Mouse (Mus musculus): ENCODE results near the gene Zfp219. TPM values are rescaled to one million over a fixed set of nuclear protein-coding genes. Genes with fewer than 3 reads are reported as not detected.
A peak's percentile ranks its signal among the peaks of the same experiment; 100 is the strongest.
"Not testable (repeated sequence)": the region's sequence is repeated elsewhere in the genome, so short reads cannot be mapped to it uniquely, and the experiment has no call there.

Gene Zfp219
- total and polyA plus RNA-seq, 2 experiments from 2014 or later = 13.9 to 51.6 TPM

GRCm38 (mm10) chr14:52045966-52046565 is 25.5 kb upstream of the Zfp219 start:
- ATAC-seq (ENCODE audit: insufficient read depth, low read depth) (no peak), DNase-seq (ENCODE audit: low spot score) (no peak)
- no peak overlapping the region for H3K4me2 ChIP-seq (ENCODE audit: low read depth, low read length)
- H3K27me3 ChIP-seq (ENCODE audit: control insufficient read depth, insufficient read depth, low read length) = no peaks in the 10 kb centered on the region
- TF ChIP-seq CTCF (IDR thresholded peaks at IDR 0.05; ENCODE audit: low read depth) = no peak
- TF ChIP-seq EP300 (IDR thresholded peaks at IDR 0.05; ENCODE audit: low read depth) = no peak
- H3K4me3 ChIP-seq (ENCODE audit: low read depth, low read length) = no peak overlapping the region
- H3K9me3 ChIP-seq (replicated peaks; ENCODE audit: control insufficient read depth, low read length) = no peaks in the 10 kb centered on the region
- WGBS = 71% methylated on average over 9 of the region's 9 CpGs
- no peaks in the 10 kb centered on the region for H3K36me3 ChIP-seq (replicated peaks; ENCODE audit: control insufficient read depth, insufficient read depth, low read length)
- H3K4me1 ChIP-seq (ENCODE audit: control insufficient read depth, insufficient read depth) = no peaks in the 10 kb centered on the region
- H3K27ac ChIP-seq (ENCODE audit: low read depth) = no peak overlapping the region
- no peak overlapping the region for H3K9ac ChIP-seq (replicated peaks; ENCODE audit: low read depth, low read length)

DNA sequence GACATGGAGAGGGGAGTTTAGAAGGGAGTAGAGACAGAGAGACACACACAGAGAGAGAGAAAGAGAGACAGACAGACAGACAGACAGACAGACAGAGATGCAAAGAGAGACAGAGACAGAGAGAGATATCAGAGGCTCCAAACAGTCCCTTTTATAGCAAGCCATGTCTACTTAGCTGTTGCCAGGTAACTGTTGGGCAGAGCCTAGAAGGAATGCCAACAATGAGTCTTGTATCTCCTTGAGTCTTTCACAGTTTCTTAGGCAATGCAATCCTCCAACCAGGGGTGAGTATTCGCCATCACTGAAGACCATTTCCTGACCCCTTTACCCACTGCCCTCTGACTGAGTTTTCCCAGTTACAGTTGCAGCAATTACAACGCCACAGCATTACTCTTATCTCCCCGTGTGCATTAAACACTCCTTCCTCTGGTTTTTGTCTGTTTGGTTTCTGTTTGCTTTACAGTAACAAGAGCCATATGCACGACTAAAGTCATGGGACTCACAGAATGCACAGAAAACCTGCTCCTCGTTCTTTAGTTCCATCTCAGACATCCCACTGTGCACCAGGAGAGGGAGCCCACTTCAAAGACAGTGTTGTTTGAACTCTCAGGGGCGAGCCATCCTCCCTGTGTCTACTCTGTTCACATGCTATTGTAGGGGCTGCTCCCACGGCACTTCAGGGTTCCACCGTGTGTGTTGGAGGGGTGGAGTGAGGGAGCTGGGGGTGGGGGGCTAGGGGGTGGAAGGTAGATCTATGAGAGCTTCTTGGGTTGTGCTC is 24.6 kb upstream of the Zfp219 start:
- no peaks in the 10 kb centered on the region for H3K9me3 ChIP-seq (replicated peaks; ENCODE audit: control insufficient read depth, low read length)
- 7% methylated on average over 8 of the region's 8 CpGs for WGBS
- H3K27ac ChIP-seq (ENCODE audit: low read depth) = no peak overlapping the region
- ATAC-seq (ENCODE audit: insufficient read depth, low read depth) (peak; percentile 53; the same call in 1 of the 2 replicates), DNase-seq (ENCODE audit: low spot score) (peak; percentile 27)
- H3K9ac ChIP-seq (replicated peaks; ENCODE audit: low read depth, low read length) = no peak overlapping the region
- no peaks in the 10 kb centered on the region for H3K4me1 ChIP-seq (ENCODE audit: control insufficient read depth, insufficient read depth)
- TF ChIP-seq CTCF (IDR thresholded peaks at IDR 0.05; ENCODE audit: low read depth) = peak; percentile 64
- TF ChIP-seq EP300 (IDR thresholded peaks at IDR 0.05; ENCODE audit: low read depth) = no peak
- no peak overlapping the region for H3K4me3 ChIP-seq (ENCODE audit: low read depth, low read length)
- no peaks in the 10 kb centered on the region for H3K36me3 ChIP-seq (replicated peaks; ENCODE audit: control insufficient read depth, insufficient read depth, low read length)
- no peaks in the 10 kb centered on the region for H3K27me3 ChIP-seq (ENCODE audit: control insufficient read depth, insufficient read depth, low read length)
- no peak overlapping the region for H3K4me2 ChIP-seq (ENCODE audit: low read depth, low read length)

DNA sequence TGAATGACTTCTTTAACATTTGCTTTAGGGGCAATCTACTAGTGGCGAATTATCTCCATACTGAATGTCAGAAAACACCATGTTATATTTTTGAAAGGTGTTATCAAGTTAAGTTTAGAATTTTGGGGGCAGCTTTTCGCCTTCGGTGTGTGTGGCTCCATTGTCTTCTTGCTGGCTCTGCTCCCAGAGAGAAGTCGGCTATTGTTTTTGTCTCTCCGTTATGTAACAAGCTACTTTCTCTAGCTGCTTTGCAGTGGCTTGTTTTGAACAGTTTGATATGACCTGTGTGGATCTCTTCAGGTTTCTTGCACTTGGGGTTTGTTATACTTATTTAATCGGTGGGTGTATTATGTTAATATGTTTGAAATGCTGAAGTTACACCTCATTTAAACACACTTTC is 22.9 kb upstream of the Zfp219 start:
- WGBS = 34% methylated on average over 6 of the region's 6 CpGs
- no peaks in the 10 kb centered on the region for H3K27me3 ChIP-seq (ENCODE audit: control insufficient read depth, insufficient read depth, low read length)
- no peak overlapping the region for H3K4me3 ChIP-seq (ENCODE audit: low read depth, low read length)
- no peak overlapping the region for H3K9ac ChIP-seq (replicated peaks; ENCODE audit: low read depth, low read length)
- no peaks in the 10 kb centered on the region for H3K9me3 ChIP-seq (replicated peaks; ENCODE audit: control insufficient read depth, low read length)
- no peak overlapping the region for H3K27ac ChIP-seq (ENCODE audit: low read depth)
- ATAC-seq (ENCODE audit: insufficient read depth, low read depth) = no peak
- H3K36me3 ChIP-seq (replicated peaks; ENCODE audit: control insufficient read depth, insufficient read depth, low read length) = no peaks in the 10 kb centered on the region
- no peaks in the 10 kb centered on the region for H3K4me1 ChIP-seq (ENCODE audit: control insufficient read depth, insufficient read depth)
- no peak for DNase-seq (ENCODE audit: low spot score)
- no peak overlapping the region for H3K4me2 ChIP-seq (ENCODE audit: low read depth, low read length)
- no peak for TF ChIP-seq EP300 (IDR thresholded peaks at IDR 0.05; ENCODE audit: low read depth)
- no peak for TF ChIP-seq CTCF (IDR thresholded peaks at IDR 0.05; ENCODE audit: low read depth)

GRCm38 (mm10) chr14:52042359-52042758 is 21.8 kb upstream of the Zfp219 start, which contains the start of gene Olfr221:
Olfr221 (minus strand) TSS chr14:52042459.
- not testable (repeated sequence) for H3K4me2 ChIP-seq (ENCODE audit: low read depth, low read length); H3K4me3 ChIP-seq (ENCODE audit: low read depth, low read length); H3K27me3 ChIP-seq (ENCODE audit: control insufficient read depth, insufficient read depth, low read length); H3K27ac ChIP-seq (ENCODE audit: low read depth); H3K9me3 ChIP-seq (replicated peaks; ENCODE audit: control insufficient read depth, low read length); H3K9ac ChIP-seq (replicated peaks; ENCODE audit: low read depth, low read length); H3K4me1 ChIP-seq (ENCODE audit: control insufficient read depth, insufficient read depth); H3K36me3 ChIP-seq (replicated peaks; ENCODE audit: control insufficient read depth, insufficient read depth, low read length); ATAC-seq (ENCODE audit: insufficient read depth, low read depth); DNase-seq (ENCODE audit: low spot score)
- WGBS = 59% methylated on average over 3 of the region's 3 CpGs

DNA sequence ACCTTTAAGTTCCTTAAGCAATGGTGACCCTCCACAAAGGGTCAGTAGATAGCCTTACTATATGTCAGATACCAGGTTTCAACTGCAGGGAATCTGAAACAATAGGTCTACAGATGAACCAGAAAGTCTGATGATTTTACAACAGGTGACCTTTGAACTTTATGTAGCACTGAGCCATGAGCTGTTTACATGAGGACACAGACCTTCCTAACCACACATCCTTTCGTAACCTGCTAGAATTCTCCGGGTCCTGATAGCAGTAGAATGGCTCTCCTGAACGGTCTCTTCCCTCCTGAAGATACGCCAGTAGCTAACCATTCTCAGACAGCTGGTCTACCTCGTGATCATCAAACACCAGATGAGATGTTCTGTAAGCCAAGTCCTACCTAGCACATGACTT is 18.8 kb upstream of the Zfp219 start:
- TF ChIP-seq EP300 (IDR thresholded peaks at IDR 0.05; ENCODE audit: low read depth) (no peak), CTCF (IDR thresholded peaks at IDR 0.05; ENCODE audit: low read depth) (no peak)
- no peaks in the 10 kb centered on the region for H3K4me1 ChIP-seq (ENCODE audit: control insufficient read depth, insufficient read depth)
- no peaks in the 10 kb centered on the region for H3K9me3 ChIP-seq (replicated peaks; ENCODE audit: control insufficient read depth, low read length)
- H3K36me3 ChIP-seq (replicated peaks; ENCODE audit: control insufficient read depth, insufficient read depth, low read length) = no peaks in the 10 kb centered on the region
- no peaks in the 10 kb centered on the region for H3K27me3 ChIP-seq (ENCODE audit: control insufficient read depth, insufficient read depth, low read length)
- DNase-seq (ENCODE audit: low spot score) (no peak), ATAC-seq (ENCODE audit: insufficient read depth, low read depth) (no peak)
- H3K9ac ChIP-seq (replicated peaks; ENCODE audit: low read depth, low read length) = no peak overlapping the region
- H3K27ac ChIP-seq (ENCODE audit: low read depth) = no peak overlapping the region
- no peak overlapping the region for H3K4me3 ChIP-seq (ENCODE audit: low read depth, low read length)
- WGBS = 80% methylated on average over 5 of the region's 5 CpGs
- H3K4me2 ChIP-seq (ENCODE audit: low read depth, low read length) = no peak overlapping the region

All from heart, postnatal 0 days (tissue).